Mouse (Mus musculus) embryonic facial prominence, embryonic 11.5 days (tissue): Measurements from ENCODE around the gene Psmd14. TPM values are rescaled to one million over a fixed set of nuclear protein-coding genes. Genes with fewer than 3 reads are reported as not detected.
A peak's percentile ranks its signal among the peaks of the same experiment; 100 is the strongest.

Source experiments
- ATAC-seq: fragments of 200-750 bp; cut with Nextera tagmentation; replicated peaks from 2 replicates; pipeline ENCODE4 v1.8.0; 2017; ENCODE audit warnings: low read depth; ENCODE audit not compliant: insufficient number of reproducible peaks, low FRiP score, low TSS enrichment
- DNase-seq: peaks from one replicate; pipeline ENCODE4 v3.0.0-alpha.2; 2015; ENCODE audit warnings: low spot score
- H3K27ac ChIP-seq: fragments of 300-500 bp; sonication (generic); replicated peaks from 2 replicates; pipeline ENCODE4 v1.5.1; 2014; ENCODE audit warnings: mild to moderate bottlenecking, low read depth, low read length, control low read depth
- H3K27me3 ChIP-seq: fragments of 300-500 bp; sonication (generic); 2 replicates; pipeline ENCODE4 v1.6.1; 2014; ENCODE audit warnings: mild to moderate bottlenecking, low read length, moderate library complexity, mixed read lengths; ENCODE audit not compliant: control insufficient read depth, insufficient read depth
- H3K36me3 ChIP-seq: fragments of 300-500 bp; sonication (generic); replicated peaks from 2 replicates; pipeline ENCODE4 v1.6.1; 2014; ENCODE audit warnings: low read depth, mild to moderate bottlenecking, low read length, moderate library complexity, mixed read lengths; ENCODE audit not compliant: control insufficient read depth, insufficient read depth
- H3K4me1 ChIP-seq: fragments of 300-500 bp; sonication (generic); 2 replicates; pipeline ENCODE4 v1.6.1; 2014; ENCODE audit warnings: low read length, mixed read lengths; ENCODE audit not compliant: control insufficient read depth, insufficient read depth
- H3K4me2 ChIP-seq: fragments of 300-500 bp; sonication (generic); 2 replicates; pipeline ENCODE4 v1.6.1; 2014; ENCODE audit warnings: low read depth, mild to moderate bottlenecking, control low read depth, low read length, moderate library complexity
- H3K4me3 ChIP-seq: fragments of 300-500 bp; sonication (generic); 2 replicates; pipeline ENCODE4 v1.5.1; 2014; ENCODE audit warnings: low read depth, low read length, control low read depth
- H3K9ac ChIP-seq: fragments of 300-500 bp; sonication (generic); replicated peaks from 2 replicates; pipeline ENCODE4 v1.6.1; 2014; ENCODE audit warnings: mild to moderate bottlenecking, control low read depth, low read length
- H3K9me3 ChIP-seq: fragments of 300-500 bp; sonication (generic); replicated peaks from 2 replicates; pipeline ENCODE4 v1.6.1; 2016; ENCODE audit warnings: mild to moderate bottlenecking, low read length, inconsistent platforms, mixed read lengths; ENCODE audit not compliant: control insufficient read depth
- WGBS: fragments of 180-500 bp; shearing (Covaris S2); extraction: QIAGEN DNeasy Blood & Tissue Kit; methylation state at CpG from one replicate; pipeline ENCODE4 v1.1.7; 2014; 5-methylcytosine and 5-hydroxymethylcytosine counted together
- polyA plus RNA-seq: library from polyadenylated mRNA; unstranded; fragments of >200 nt; fragmentation: Nextera tagmentation; extraction: Ambion mirVana; gene quantifications from 2 replicates; pipeline ENCODE4 v1.2.1, GENCODE M21; 2014

The Psmd14 gene
- polyA plus RNA-seq, 1 experiment from 2014 or later, result 262 TPM

- DNase-seq (peak; percentile 4), ATAC-seq (no peak)
- Histone ChIP-seq H3K4me2 (no peak overlapping the region), H3K9me3 (no peaks in the 10 kb centered on the region), H3K36me3 (no peaks in the 10 kb centered on the region), H3K27ac (no peak overlapping the region), H3K4me3 (peak overlapping the region; percentile 49; the same call in 1 of the 2 replicates), H3K4me1 (peaks cover 2% of the 10 kb centered on the region; the same call in 1 of the 2 replicates), H3K27me3 (peaks cover 32% of the 10 kb centered on the region), H3K9ac (no peak overlapping the region; the same call in 1 of the 2 replicates)
- WGBS, result 4% methylated on average over 8 of the region's 8 CpGs
Observed at GRCm38 (mm10) chr2:61811163-61811506, 99.6 kb downstream of the Psmd14 start.

GRCm38 (mm10) chr2:61811507-61812421 is 100.3 kb downstream of the Psmd14 start:
- Histone ChIP-seq H3K4me2 (peak overlapping the region; percentile 90), H3K4me3 (peak overlapping the region; percentile 49), H3K27ac (no peak overlapping the region), H3K9ac (peak overlapping the region; percentile 62), H3K9me3 (no peaks in the 10 kb centered on the region), H3K36me3 (no peaks in the 10 kb centered on the region), H3K27me3 (peaks cover 32% of the 10 kb centered on the region), H3K4me1 (peaks cover 2% of the 10 kb centered on the region; the same call in 1 of the 2 replicates)
- WGBS, result under 1% methylated on average over 114 of the region's 121 CpGs
- ATAC-seq (peak; percentile 74), DNase-seq (peak; percentile 64)

DNA sequence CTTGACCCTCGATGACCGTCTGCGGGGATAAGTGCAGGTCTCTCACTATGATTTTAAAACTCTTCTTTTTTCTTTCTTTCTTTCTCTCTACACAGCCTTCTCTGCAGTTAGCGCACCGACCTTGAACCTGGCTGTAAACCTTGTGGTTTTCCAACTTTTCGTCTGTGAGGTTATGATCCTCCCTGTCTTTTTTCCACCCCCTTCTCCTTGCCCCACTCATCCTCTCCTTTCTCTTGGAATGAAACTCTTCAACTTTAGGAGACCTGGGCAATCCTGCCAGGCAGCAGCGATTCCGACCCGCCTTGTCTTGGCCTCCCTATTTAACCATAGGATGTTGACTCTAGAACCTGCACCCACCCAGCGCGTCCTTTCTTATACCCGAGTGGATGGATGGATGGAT is 101.0 kb downstream of the Psmd14 start:
- no peaks in the 10 kb centered on the region for H3K36me3 ChIP-seq
- ATAC-seq, result no peak
- peak overlapping the region; percentile 49 for H3K4me3 ChIP-seq
- H3K4me2 ChIP-seq, result peak overlapping the region; percentile 90
- no peaks in the 10 kb centered on the region for H3K9me3 ChIP-seq
- no peak overlapping the region for H3K27ac ChIP-seq
- peak; percentile 27 for DNase-seq
- WGBS, result 3% methylated on average over 12 of the region's 12 CpGs
- peak overlapping the region; percentile 62 for H3K9ac ChIP-seq
- H3K4me1 ChIP-seq, result peaks cover 2% of the 10 kb centered on the region; the same call in 1 of the 2 replicates
- peaks cover 25% of the 10 kb centered on the region for H3K27me3 ChIP-seq

DNA sequence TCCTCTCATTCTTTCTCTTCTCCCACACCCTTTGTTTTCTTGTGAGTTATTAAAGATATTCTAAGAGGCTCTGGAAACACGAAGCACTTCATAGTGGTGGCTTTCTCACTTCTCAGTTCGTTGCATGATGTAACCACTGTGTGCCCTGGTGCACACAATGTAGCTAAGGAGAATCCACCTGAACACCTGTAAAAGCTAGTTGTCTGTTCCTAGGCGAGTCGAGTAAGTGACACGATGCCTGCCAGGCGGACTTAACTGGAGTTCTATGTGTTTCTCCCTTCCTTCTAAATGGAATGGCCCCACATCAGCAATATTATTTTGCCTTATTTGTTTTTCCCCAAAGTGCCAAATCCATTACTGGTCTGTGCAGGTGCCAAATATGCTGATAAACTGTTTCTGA is 101.6 kb downstream of the Psmd14 start:
- Histone ChIP-seq H3K9me3 (no peaks in the 10 kb centered on the region), H3K27me3 (peaks cover 25% of the 10 kb centered on the region), H3K4me3 (no peak overlapping the region), H3K36me3 (no peaks in the 10 kb centered on the region), H3K4me1 (peaks cover 2% of the 10 kb centered on the region; the same call in 1 of the 2 replicates), H3K4me2 (no peak overlapping the region), H3K27ac (no peak overlapping the region), H3K9ac (no peak overlapping the region)
- ATAC-seq (no peak), DNase-seq (peak; percentile 11)
- WGBS, result 4% methylated on average over 6 of the region's 6 CpGs

GRCm38 (mm10) chr2:61813521-61813920 is 102.0 kb downstream of the Psmd14 start:
- Histone ChIP-seq H3K27ac (no peak overlapping the region), H3K4me2 (no peak overlapping the region), H3K9ac (no peak overlapping the region), H3K27me3 (peaks cover 25% of the 10 kb centered on the region), H3K9me3 (no peaks in the 10 kb centered on the region), H3K4me3 (no peak overlapping the region), H3K36me3 (no peaks in the 10 kb centered on the region), H3K4me1 (peaks cover 2% of the 10 kb centered on the region; the same call in 1 of the 2 replicates)
- ATAC-seq (no peak), DNase-seq (no peak)
- WGBS, result 15% methylated on average over 1 of the region's 1 CpGs

- Histone ChIP-seq H3K9ac (peak overlapping the region; percentile 73), H3K27ac (no peak overlapping the region), H3K36me3 (no peaks in the 10 kb centered on the region), H3K4me2 (peak overlapping the region; percentile 81), H3K27me3 (peaks cover 20% of the 10 kb centered on the region), H3K4me1 (peaks cover 2% of the 10 kb centered on the region; the same call in 1 of the 2 replicates), H3K9me3 (no peaks in the 10 kb centered on the region), H3K4me3 (peak overlapping the region; percentile 35)
- ATAC-seq (peak; percentile 85), DNase-seq (peak; percentile 77)
- WGBS, result 2% methylated on average over 21 of the region's 50 CpGs
Observed at GRCm38 (mm10) chr2:61814548-61815473, 103.3 kb downstream of the Psmd14 start.

GRCm38 (mm10) chr2:61815583-61816313 is 104.3 kb downstream of the Psmd14 start:
- DNase-seq (peak; percentile 71), ATAC-seq (peak; percentile 66)
- peaks cover 2% of the 10 kb centered on the region; the same call in 1 of the 2 replicates for H3K4me1 ChIP-seq
- H3K27me3 ChIP-seq, result peaks cover 15% of the 10 kb centered on the region
- no peak overlapping the region; the same call in 1 of the 2 replicates for H3K27ac ChIP-seq
- no peaks in the 10 kb centered on the region for H3K9me3 ChIP-seq
- H3K4me2 ChIP-seq, result peak overlapping the region; percentile 81
- peak overlapping the region; percentile 73 for H3K9ac ChIP-seq
- H3K36me3 ChIP-seq, result no peaks in the 10 kb centered on the region
- 5% methylated on average over 57 of the region's 66 CpGs for WGBS
- H3K4me3 ChIP-seq, result peak overlapping the region; percentile 35
